Mouse (Mus musculus) midbrain, postnatal 0 days (tissue): Measurements from ENCODE around the gene Csnk1e. TPM values are rescaled to one million over a fixed set of nuclear protein-coding genes. Genes with fewer than 3 reads are reported as not detected.
A peak's percentile ranks its signal among the peaks of the same experiment; 100 is the strongest.

ENCODE experiments used
- ATAC-seq: fragments of 200-750 bp; cut with Nextera tagmentation; 2 replicates; pipeline ENCODE4 v1.8.0; 2017; ENCODE audit warnings: moderate number of reproducible peaks, mild to moderate bottlenecking, moderate TSS enrichment, moderate library complexity; ENCODE audit not compliant: low FRiP score
- DNase-seq: peaks from one replicate; pipeline ENCODE4 v3.0.0-alpha.2; 2015; ENCODE audit warnings: low spot score
- H3K27ac ChIP-seq: fragments of 300-500 bp; sonication (generic); 2 replicates; pipeline ENCODE4 v1.5.1; 2014; ENCODE audit warnings: low read depth, mild to moderate bottlenecking, low read length, mixed read lengths
- H3K27me3 ChIP-seq: fragments of 300-500 bp; sonication (generic); 2 replicates; pipeline ENCODE4 v1.6.1; 2014; ENCODE audit warnings: low read length, control low read depth, mixed read lengths; ENCODE audit not compliant: insufficient read depth
- H3K36me3 ChIP-seq: fragments of 300-500 bp; sonication (generic); 2 replicates; pipeline ENCODE4 v1.6.1; 2014; ENCODE audit warnings: low read length, control low read depth, mixed read lengths; ENCODE audit not compliant: insufficient read depth
- H3K4me1 ChIP-seq: fragments of 300-500 bp; sonication (generic); 2 replicates; pipeline ENCODE4 v1.6.1; 2014; ENCODE audit warnings: mild to moderate bottlenecking, control low read depth, antibody characterized with exemption, low read length, mixed read lengths; ENCODE audit not compliant: insufficient read depth
- H3K4me2 ChIP-seq: fragments of 300-500 bp; sonication (generic); 2 replicates; pipeline ENCODE4 v1.6.1; 2014; ENCODE audit warnings: low read depth, mild to moderate bottlenecking, low read length, mixed read lengths; ENCODE audit not compliant: poor library complexity, severe bottlenecking
- H3K4me3 ChIP-seq: fragments of 300-500 bp; sonication (generic); 2 replicates; pipeline ENCODE4 v1.5.1; 2014; ENCODE audit warnings: low read depth, mild to moderate bottlenecking, low read length, moderate library complexity
- H3K9ac ChIP-seq: fragments of 300-500 bp; sonication (generic); replicated peaks from 2 replicates; pipeline ENCODE4 v1.6.1; 2014; ENCODE audit warnings: mild to moderate bottlenecking, low read length, moderate library complexity, mixed read lengths; ENCODE audit not compliant: poor library complexity, severe bottlenecking
- H3K9me3 ChIP-seq: fragments of 300-500 bp; sonication (generic); 2 replicates; pipeline ENCODE4 v1.6.1; 2016; ENCODE audit warnings: low read length, control low read depth
- CTCF ChIP-seq: IDR thresholded peaks from 2 replicates; pipeline ENCODE4 v1.5.1; 2016; ENCODE audit warnings: antibody characterized with exemption, mild to moderate bottlenecking
- WGBS: fragments of 180-500 bp; shearing (Covaris S2); extraction: QIAGEN DNeasy Blood & Tissue Kit; methylation state at CpG from one replicate; pipeline ENCODE4 v1.1.7; 2014; 5-methylcytosine and 5-hydroxymethylcytosine counted together
- polyA plus RNA-seq: library from polyadenylated mRNA; unstranded; fragments of >200 nt; fragmentation: Nextera tagmentation; extraction: Ambion mirVana; gene quantifications from 2 replicates; pipeline ENCODE4 v1.2.1, GENCODE M21; 2015
- total RNA-seq: library from RNA; depleted of rRNA; stranded (reverse); fragments of >200 nt; gene quantifications from 2 replicates; pipeline ENCODE4 v1.2.3, GENCODE M21; 2014

Csnk1e gene
- total and polyA plus RNA-seq, 2 experiments from 2014 or later = 195 to 378 TPM

DNA sequence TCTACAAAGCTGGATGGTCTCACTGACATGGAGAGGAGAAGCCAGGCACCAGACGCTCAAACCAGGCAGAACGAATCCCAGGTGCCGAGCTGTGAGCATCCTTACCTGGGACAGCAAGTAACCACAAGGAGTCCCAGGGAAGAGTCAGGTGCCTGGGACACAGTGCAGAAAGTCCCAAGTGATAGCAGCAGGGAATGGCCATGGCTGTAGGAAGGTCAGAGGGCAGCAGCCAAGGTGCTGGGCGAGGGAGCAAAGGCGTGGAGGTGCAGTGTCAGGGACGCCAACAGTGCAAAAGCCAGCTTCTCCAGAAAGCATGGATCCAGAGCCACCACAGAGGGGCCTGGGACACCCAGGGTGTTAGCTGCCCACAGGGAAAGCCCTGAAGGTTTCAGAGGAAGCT is 62.3 kb downstream of the Csnk1e start:
- Histone ChIP-seq H3K9ac (no peak overlapping the region), H3K27me3 (no peaks in the 10 kb centered on the region), H3K4me1 (no peaks in the 10 kb centered on the region), H3K4me3 (no peak overlapping the region), H3K36me3 (0 out of 2 replicates have a peak, but pooled peaks cover 2% of the 10 kb centered on the region), H3K4me2 (no peak overlapping the region), H3K9me3 (no peaks in the 10 kb centered on the region), H3K27ac (no peak overlapping the region)
- ATAC-seq (no peak), DNase-seq (no peak)
- TF ChIP-seq CTCF = no peak
- WGBS = 80% methylated on average over 6 of the region's 6 CpGs

DNA sequence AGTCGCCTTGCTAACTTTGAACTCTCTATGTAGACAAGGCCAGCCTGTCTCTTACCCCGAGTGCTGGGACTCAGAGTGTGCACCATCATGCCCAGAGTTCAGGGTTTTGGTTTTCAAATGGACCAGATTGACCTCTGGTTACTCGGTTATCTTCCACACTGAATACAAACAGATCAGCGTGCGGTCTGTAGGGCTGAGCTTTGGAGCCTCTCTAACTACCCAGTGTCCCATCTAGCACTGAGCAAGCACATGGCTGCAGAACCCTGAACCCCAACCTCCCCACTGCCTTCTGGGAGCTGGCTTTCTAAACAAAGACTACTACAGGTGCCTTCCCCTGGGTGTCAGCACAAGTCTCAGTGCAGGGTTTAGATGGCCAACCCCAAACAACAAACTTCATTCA is 62.8 kb downstream of the Csnk1e start:
- H3K4me2 ChIP-seq = no peak overlapping the region
- no peak overlapping the region for H3K27ac ChIP-seq
- no peaks in the 10 kb centered on the region for H3K4me1 ChIP-seq
- ATAC-seq = no peak
- 0 out of 2 replicates have a peak, but pooled peaks cover 2% of the 10 kb centered on the region for H3K36me3 ChIP-seq
- no peak overlapping the region for H3K4me3 ChIP-seq
- H3K9ac ChIP-seq = no peak overlapping the region
- no peak for DNase-seq
- 90% methylated on average over 5 of the region's 5 CpGs for WGBS
- no peaks in the 10 kb centered on the region for H3K9me3 ChIP-seq
- no peaks in the 10 kb centered on the region for H3K27me3 ChIP-seq
- TF ChIP-seq CTCF = no peak

DNA sequence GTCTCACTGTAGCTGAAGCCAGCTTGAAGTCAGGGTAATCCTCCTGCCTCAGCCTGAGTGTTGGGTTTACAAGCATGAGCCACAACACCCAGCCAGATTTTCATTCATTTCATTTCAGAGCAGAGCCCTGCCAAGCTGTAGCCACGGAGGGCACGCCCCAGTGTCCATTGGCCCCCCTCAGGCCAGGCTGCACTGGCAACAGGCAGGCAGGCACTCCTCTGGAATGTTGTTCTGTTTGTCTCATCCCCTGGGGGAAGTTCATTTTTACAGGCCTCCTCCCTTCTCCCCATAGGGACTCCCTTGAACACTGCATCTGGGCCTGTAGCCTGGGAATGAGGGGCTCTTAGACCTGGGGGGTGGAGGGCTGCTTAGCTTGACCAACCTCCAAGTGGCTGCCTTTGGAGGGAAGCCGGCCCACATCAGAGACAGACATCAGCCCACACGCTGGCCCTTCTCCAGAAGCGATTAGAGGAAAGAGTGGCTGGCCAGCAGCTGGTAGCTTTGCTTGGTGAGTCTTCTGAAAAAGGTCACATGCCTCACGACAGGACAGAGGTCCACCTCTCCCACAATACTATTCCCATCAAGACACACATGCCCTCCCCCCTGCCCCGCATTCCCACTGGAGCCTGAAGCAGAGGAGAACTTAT is 63.8 kb downstream of the Csnk1e start:
- Histone ChIP-seq H3K36me3 (0 out of 2 replicates have a peak, but pooled peaks cover 2% of the 10 kb centered on the region), H3K4me3 (no peak overlapping the region), H3K9ac (no peak overlapping the region), H3K4me1 (no peaks in the 10 kb centered on the region), H3K27ac (no peak overlapping the region), H3K9me3 (no peaks in the 10 kb centered on the region), H3K4me2 (no peak overlapping the region), H3K27me3 (no peaks in the 10 kb centered on the region)
- TF ChIP-seq CTCF = no peak
- DNase-seq (peak; percentile 60), ATAC-seq (0 out of 2 replicates have a peak, but pooled peaks have one; percentile 11)
- WGBS = 53% methylated on average over 7 of the region's 7 CpGs

DNA sequence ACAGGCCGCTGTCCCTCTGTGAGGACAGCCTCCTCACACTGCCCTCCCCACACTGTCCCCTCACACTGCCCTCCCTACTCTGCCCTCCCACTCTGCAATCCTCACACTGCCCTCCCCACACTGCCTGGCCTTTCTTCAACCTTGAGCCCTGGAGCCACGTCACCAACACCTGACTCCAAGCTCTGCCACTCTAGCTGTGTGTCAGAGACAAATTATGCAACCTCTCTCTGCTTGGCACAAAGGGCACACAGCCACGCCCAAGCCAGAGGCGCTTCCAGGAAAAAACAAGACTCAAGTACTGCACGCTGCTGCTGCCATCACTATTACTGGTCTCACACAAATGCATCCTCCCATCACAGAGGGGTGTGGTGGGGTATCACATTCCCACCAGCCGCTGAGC is 64.9 kb downstream of the Csnk1e start:
- Histone ChIP-seq H3K4me3 (no peak overlapping the region), H3K27me3 (no peaks in the 10 kb centered on the region), H3K9ac (no peak overlapping the region), H3K4me2 (no peak overlapping the region), H3K36me3 (no peaks in the 10 kb centered on the region), H3K4me1 (no peaks in the 10 kb centered on the region), H3K27ac (no peak overlapping the region), H3K9me3 (no peaks in the 10 kb centered on the region)
- TF ChIP-seq CTCF = no peak
- 84% methylated on average over 6 of the region's 6 CpGs for WGBS
- DNase-seq (no peak), ATAC-seq (no peak)

DNA sequence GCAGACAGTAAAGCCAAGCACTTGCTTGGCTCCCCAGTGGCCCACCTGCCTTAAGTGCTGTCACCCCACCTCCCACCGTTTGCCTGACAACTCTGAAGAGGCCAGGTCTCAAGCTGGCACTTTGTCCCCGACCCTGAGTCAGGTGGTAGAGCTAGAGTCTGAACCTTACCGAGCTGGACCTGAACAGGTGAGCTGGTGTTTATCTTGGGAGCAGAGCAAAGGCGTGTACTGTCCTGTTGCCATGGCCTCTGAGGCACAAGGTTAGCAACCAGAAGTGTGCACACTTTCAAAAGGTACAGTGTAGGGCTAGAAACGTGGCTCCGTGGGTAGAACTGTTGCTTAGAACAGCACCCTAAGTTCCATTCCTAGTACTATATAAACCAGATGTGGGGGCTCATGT is 67.2 kb downstream of the Csnk1e start:
- H3K9me3 ChIP-seq = no peaks in the 10 kb centered on the region
- no peaks in the 10 kb centered on the region for H3K27me3 ChIP-seq
- no peak overlapping the region for H3K27ac ChIP-seq
- no peak for ATAC-seq
- no peaks in the 10 kb centered on the region for H3K4me1 ChIP-seq
- no peak overlapping the region for H3K9ac ChIP-seq
- WGBS = 84% methylated on average over 6 of the region's 6 CpGs
- no peak for TF ChIP-seq CTCF
- no peak overlapping the region for H3K4me3 ChIP-seq
- H3K4me2 ChIP-seq = no peak overlapping the region
- H3K36me3 ChIP-seq = no peaks in the 10 kb centered on the region
- DNase-seq = no peak

DNA sequence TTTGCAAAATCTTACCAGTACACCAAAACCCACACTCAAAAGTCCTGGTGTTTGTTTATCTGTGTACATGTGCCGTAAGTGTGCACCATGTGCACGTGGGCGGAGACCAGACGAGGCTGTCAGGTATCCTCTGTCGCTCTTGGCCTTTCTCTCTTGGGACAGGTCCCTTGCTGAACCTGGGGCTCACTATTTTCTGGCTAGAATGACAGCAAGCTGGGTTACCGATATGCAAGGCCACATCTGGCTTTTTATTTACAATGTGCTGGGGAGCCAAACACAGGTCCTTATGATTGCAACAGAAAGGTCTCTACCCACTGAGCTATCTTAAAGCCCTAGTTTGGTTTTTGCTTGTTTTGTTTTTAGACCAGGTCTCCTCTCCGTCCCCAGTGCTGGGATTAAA is 67.8 kb downstream of the Csnk1e start:
- H3K27ac ChIP-seq = no peak overlapping the region
- TF ChIP-seq CTCF = no peak
- no peak overlapping the region for H3K9ac ChIP-seq
- H3K9me3 ChIP-seq = no peaks in the 10 kb centered on the region
- 87% methylated on average over 7 of the region's 7 CpGs for WGBS
- H3K27me3 ChIP-seq = no peaks in the 10 kb centered on the region
- H3K36me3 ChIP-seq = no peaks in the 10 kb centered on the region
- H3K4me3 ChIP-seq = no peak overlapping the region
- ATAC-seq = no peak
- H3K4me2 ChIP-seq = no peak overlapping the region
- H3K4me1 ChIP-seq = no peaks in the 10 kb centered on the region
- no peak for DNase-seq
